Mouse (Mus musculus): ENCODE measurements at regions not wholly inside any gene's neighbourhood (a gene's known extent, or its start where the extent isn't known, plus 50 kb on each side); places are given as distances from the start of the nearest gene placed in this dataset.

DNA sequence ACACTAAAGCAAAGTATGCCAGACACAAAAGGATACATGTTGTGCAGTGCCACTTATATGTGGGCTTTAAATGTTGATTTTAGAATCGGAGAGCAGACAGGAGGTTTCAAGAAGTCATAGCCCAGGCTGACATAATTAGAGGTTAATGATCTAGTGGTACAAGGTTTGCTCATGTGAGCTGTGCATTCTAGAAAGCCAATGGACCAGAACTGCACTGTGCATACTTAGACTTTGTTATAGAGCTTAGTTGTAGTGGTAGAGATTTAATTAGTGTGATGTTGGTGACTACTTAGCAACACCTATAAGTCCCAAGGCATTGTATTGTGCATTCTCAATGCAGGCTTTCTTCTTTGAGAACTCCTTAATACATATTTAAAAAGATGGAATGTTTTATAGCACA lies 369.6 kb downstream of the Dok5 start:
- DNase-seq (ENCODE audit: low read depth, low spot score), result no peak

DNA sequence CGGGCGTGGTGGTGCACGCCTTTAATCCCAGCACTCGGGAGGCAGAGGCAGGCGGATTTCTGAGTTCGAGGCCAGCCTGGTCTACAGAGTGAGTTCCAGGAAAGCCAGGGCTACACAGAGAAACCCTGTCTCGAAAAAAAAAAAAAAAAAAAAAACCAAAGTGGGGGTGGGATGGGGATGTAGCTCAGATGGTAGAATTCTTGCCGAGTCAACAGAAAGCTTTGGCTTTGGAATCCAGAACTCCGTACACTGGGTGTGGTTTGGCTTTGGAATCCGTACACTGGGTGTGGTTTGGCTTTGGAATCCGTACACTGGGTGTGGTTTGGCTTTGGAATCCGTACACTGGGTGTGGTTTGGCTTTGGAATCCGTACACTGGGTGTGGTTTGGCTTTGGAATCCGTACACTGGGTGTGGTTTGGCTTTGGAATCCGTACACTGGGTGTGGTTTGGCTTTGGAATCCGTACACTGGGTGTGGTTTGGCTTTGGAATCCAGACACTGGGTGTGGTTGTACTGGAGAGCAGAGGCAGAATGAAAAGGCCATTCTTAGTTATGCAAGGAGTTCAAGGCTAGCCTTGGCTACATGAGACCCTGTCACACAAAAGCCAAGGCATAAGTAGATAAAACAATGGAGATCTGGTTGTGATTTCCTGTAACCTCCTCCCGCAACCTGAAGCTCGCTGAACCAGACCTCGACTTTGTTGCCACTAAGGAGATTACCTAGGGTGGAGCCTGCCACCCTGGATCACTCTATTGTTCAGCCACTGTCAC lies 388.6 kb downstream of the Dok5 start:
- DNase-seq (ENCODE audit: low read depth, low spot score), result peak; percentile 75

GRCm38 (mm10) chr2:171134794-171135193 lies 403.2 kb downstream of the Dok5 start:
- DNase-seq (ENCODE audit: low read depth, low spot score), result no peak

Data from ES-CJ7 (cell line).